Comparison of ENCODE assay signal across 8 mouse cellular contexts in genomic region chr6:137934545-137935298, GRCm38 (mm10).
DNase-seq lines count a peak whose midpoint lies in the region; ATAC-seq and TF ChIP-seq lines count a peak whose summit lies in the region.

No protein-coding gene starts in this region.

- TF ChIP-seq CTCF in intestine, postnatal 0 days (IDR thresholded peaks at IDR 0.05; ENCODE audit: low read depth), result no peak
- TF ChIP-seq CTCF in brain, embryonic 14.5 days (IDR thresholded peaks at IDR 0.05; ENCODE audit: borderline replicate concordance, extremely low read depth, insufficient read depth, insufficient read length), result no peak
- no peak for TF ChIP-seq CTCF in midbrain, postnatal 0 days (IDR thresholded peaks at IDR 0.05)

- H3K36me3 ChIP-seq in intestine, postnatal 0 days (ENCODE audit: control insufficient read depth, insufficient read depth), result no peaks in the 10 kb centered on the region
- H3K36me3 ChIP-seq in intestine, embryonic 15.5 days, result no peaks in the 10 kb centered on the region
- no peaks in the 10 kb centered on the region for H3K36me3 ChIP-seq in midbrain, postnatal 0 days (ENCODE audit: insufficient read depth, low read length)
- no peaks in the 10 kb centered on the region for H3K36me3 ChIP-seq in neural tube, embryonic 15.5 days

- 45% methylated on average over 3 of the region's 3 CpGs for WGBS in intestine, postnatal 0 days
- WGBS in intestine, embryonic 15.5 days, result 47% methylated on average over 3 of the region's 3 CpGs
- 60% methylated on average over 3 of the region's 3 CpGs for WGBS in midbrain, postnatal 0 days
- 73% methylated on average over 3 of the region's 3 CpGs for WGBS in neural tube, embryonic 15.5 days

- H3K4me1 ChIP-seq in intestine, postnatal 0 days (replicated peaks; ENCODE audit: control insufficient read depth, insufficient read depth, low read length), result no peaks in the 10 kb centered on the region
- H3K4me1 ChIP-seq in intestine, embryonic 15.5 days (replicated peaks), result no peaks in the 10 kb centered on the region
- no peaks in the 10 kb centered on the region for H3K4me1 ChIP-seq in midbrain, postnatal 0 days (ENCODE audit: insufficient read depth, low read length)
- H3K4me1 ChIP-seq in neural tube, embryonic 15.5 days, result peaks cover 8% of the 10 kb centered on the region; the same call in 1 of the 2 replicates

- no peak for TF ChIP-seq POLR2A in brain, embryonic 14.5 days (IDR thresholded peaks at IDR 0.05; ENCODE audit: borderline replicate concordance, extremely low read depth, insufficient read depth, insufficient read length, poor library complexity, severe bottlenecking)

- no peak for ATAC-seq in intestine, postnatal 0 days
- ATAC-seq in intestine, embryonic 15.5 days, result no peak
- ATAC-seq in midbrain, postnatal 0 days (ENCODE audit: low FRiP score), result no peak
- no peak for ATAC-seq in neural tube, embryonic 15.5 days (ENCODE audit: low FRiP score)

- H3K4me3 ChIP-seq in intestine, postnatal 0 days (ENCODE audit: low read depth, low read length), result no peak overlapping the region
- no peak overlapping the region for H3K4me3 ChIP-seq in intestine, embryonic 15.5 days (replicated peaks)
- H3K4me3 ChIP-seq in midbrain, postnatal 0 days (ENCODE audit: low read depth, low read length), result no peak overlapping the region
- H3K4me3 ChIP-seq in neural tube, embryonic 15.5 days (replicated peaks), result no peak overlapping the region

- H3K4me2 ChIP-seq in intestine, postnatal 0 days (replicated peaks; ENCODE audit: low read depth), result peak overlapping the region; percentile 13; the same call in 1 of the 2 replicates
- no peak overlapping the region for H3K4me2 ChIP-seq in intestine, embryonic 15.5 days (replicated peaks)
- H3K4me2 ChIP-seq in midbrain, postnatal 0 days (ENCODE audit: low read depth, low read length, poor library complexity, severe bottlenecking), result no peak overlapping the region
- H3K4me2 ChIP-seq in neural tube, embryonic 15.5 days, result no peak overlapping the region

- H3K9ac ChIP-seq in intestine, postnatal 0 days (ENCODE audit: low read depth, low read length), result no peak overlapping the region
- no peak overlapping the region for H3K9ac ChIP-seq in intestine, embryonic 15.5 days
- H3K9ac ChIP-seq in midbrain, postnatal 0 days (replicated peaks; ENCODE audit: low read length, poor library complexity, severe bottlenecking), result no peak overlapping the region
- no peak overlapping the region for H3K9ac ChIP-seq in neural tube, embryonic 15.5 days (replicated peaks)

- DNase-seq in brain, embryonic 14.5 days (ENCODE audit: low read depth), result peak; percentile 90
- peak; percentile 31 to 63 for DNase-seq in frontal cortex, postnatal 25 days (ENCODE audit: low spot score in 2 of 2)
- peak; percentile 45 for DNase-seq in midbrain, postnatal 0 days (ENCODE audit: low spot score)
- DNase-seq in urinary bladder, postnatal 25 days (ENCODE audit: low spot score), result no peak
- DNase-seq in thymus, adult 18-20 months, result no peak

- no peak overlapping the region for H3K27ac ChIP-seq in intestine, postnatal 0 days (ENCODE audit: low read depth, low read length)
- H3K27ac ChIP-seq in intestine, embryonic 15.5 days, result no peak overlapping the region
- no peak overlapping the region for H3K27ac ChIP-seq in midbrain, postnatal 0 days (ENCODE audit: low read depth, low read length)
- no peak overlapping the region for H3K27ac ChIP-seq in neural tube, embryonic 15.5 days (replicated peaks)

- H3K9me3 ChIP-seq in intestine, postnatal 0 days (ENCODE audit: control insufficient read depth), result no peaks in the 10 kb centered on the region
- no peaks in the 10 kb centered on the region for H3K9me3 ChIP-seq in intestine, embryonic 15.5 days
- H3K9me3 ChIP-seq in midbrain, postnatal 0 days (ENCODE audit: low read length), result no peaks in the 10 kb centered on the region
- H3K9me3 ChIP-seq in neural tube, embryonic 15.5 days (replicated peaks), result no peaks in the 10 kb centered on the region

- H3K27me3 ChIP-seq in intestine, postnatal 0 days (replicated peaks; ENCODE audit: control insufficient read depth, insufficient read depth, low read length), result no peaks in the 10 kb centered on the region
- H3K27me3 ChIP-seq in intestine, embryonic 15.5 days (replicated peaks), result no peaks in the 10 kb centered on the region
- no peaks in the 10 kb centered on the region; the same call in 1 of the 2 replicates for H3K27me3 ChIP-seq in midbrain, postnatal 0 days (ENCODE audit: insufficient read depth, low read length)
- H3K27me3 ChIP-seq in neural tube, embryonic 15.5 days (replicated peaks), result no peaks in the 10 kb centered on the region

Comparison
In these comparisons a context has a peak if more than half of its experiments do, and no peak if none do; other contexts are left out.
1. DNase-seq: peak in brain, embryonic 14.5 days (single experiment), frontal cortex, postnatal 25 days (2 of 2) and midbrain, postnatal 0 days (single experiment); none in urinary bladder, postnatal 25 days (single experiment) and thymus, adult 18-20 months (0 of 2).